ENCODE assay signal across 9 mouse cellular contexts in the genomic region with DNA sequence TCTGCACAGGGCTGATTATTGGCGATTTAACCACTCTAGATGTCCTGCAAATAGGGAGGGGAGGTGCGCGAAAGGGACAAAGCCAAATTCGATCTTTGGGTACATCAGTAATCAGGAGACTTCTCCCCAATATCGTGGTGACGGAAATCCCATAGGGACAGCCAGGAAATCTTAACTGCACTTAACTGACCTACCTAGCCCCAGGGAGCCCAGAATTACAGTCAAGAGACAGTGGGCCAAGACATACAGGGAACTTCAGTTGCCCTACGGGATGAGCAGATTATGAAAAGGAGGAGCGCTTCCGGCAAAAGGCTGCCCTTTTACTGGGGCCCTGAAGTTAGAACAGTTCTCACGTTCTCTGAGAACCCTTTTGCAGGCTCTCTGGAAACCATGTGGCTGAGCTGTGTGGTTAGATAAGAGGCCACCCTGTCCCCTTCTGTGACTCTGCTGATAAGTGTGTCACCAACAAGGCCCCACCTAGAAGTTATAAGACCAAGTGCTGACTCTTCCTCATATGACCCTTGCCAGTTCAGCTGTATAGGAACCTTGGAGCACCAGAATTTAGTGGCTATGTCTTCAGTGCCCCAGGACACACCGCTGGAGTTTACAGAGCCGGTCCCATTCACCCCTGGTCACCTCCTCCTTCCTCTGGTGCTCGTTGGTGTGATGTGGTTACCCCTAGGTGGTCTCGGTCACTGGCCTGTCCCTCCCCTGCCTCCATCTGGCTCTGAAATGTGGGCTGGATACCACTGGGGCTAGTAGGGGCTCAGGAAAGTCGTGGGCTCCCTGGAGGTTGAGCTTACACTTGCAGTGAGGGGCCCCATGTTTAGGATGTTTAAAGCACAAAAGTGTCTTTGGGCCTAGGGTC. TPM values are rescaled to one million over a fixed set of nuclear protein-coding genes. Genes with fewer than 3 reads are reported as not detected.
DNase-seq lines count a peak whose midpoint lies in the region; ATAC-seq lines count a peak whose summit lies in the region.
"Had no signal": no experiment of that assay in that cellular context is flagged by ENCODE, and none has a peak within 500 bp of the region (broad histone marks: within the 10 kb centered on the region; RNA-seq: fewer than 3 reads in every experiment).

No protein-coding gene starts in this region.

- peak; percentile 24 for ATAC-seq in heart, embryonic 11.5 days (replicated peaks; ENCODE audit: insufficient number of reproducible peaks, low FRiP score, low TSS enrichment)
- no peak for ATAC-seq in hindbrain, embryonic 13.5 days (ENCODE audit: low FRiP score)
- no peak for ATAC-seq in midbrain, embryonic 13.5 days

- H3K27ac ChIP-seq in heart, embryonic 11.5 days (ENCODE audit: low read depth, low read length), result peak overlapping the region; percentile 94
- peak overlapping the region; percentile 31 for H3K27ac ChIP-seq in hindbrain, embryonic 13.5 days
- no peak overlapping the region for H3K27ac ChIP-seq in midbrain, embryonic 13.5 days

- DNase-seq in heart, postnatal 4 days, result no peak
- DNase-seq in MEL-GATA-1-ER (ENCODE audit: extremely low read depth, low read depth), result peak; percentile 100
- DNase-seq in adrenal gland, postnatal 10 days, result no peak
- DNase-seq in urinary bladder, postnatal 4 days (ENCODE audit: low spot score in 2 of 2), result no peak
- no peak for DNase-seq in ovary, postnatal 36 days (ENCODE audit: low spot score)

- no peaks in the 10 kb centered on the region for H3K9me3 ChIP-seq in heart, embryonic 11.5 days (replicated peaks; ENCODE audit: control insufficient read depth, low read length)
- H3K9me3 ChIP-seq in hindbrain, embryonic 13.5 days, result no peaks in the 10 kb centered on the region
- H3K9me3 ChIP-seq in midbrain, embryonic 13.5 days, result no peaks in the 10 kb centered on the region

- H3K9ac ChIP-seq in heart, embryonic 11.5 days (ENCODE audit: low read depth, low read length), result peak overlapping the region; percentile 84
- peak overlapping the region; percentile 66; the same call in 1 of the 2 replicates for H3K9ac ChIP-seq in hindbrain, embryonic 13.5 days
- no peak overlapping the region for H3K9ac ChIP-seq in midbrain, embryonic 13.5 days (replicated peaks)

- peak overlapping the region; percentile 89 for H3K4me2 ChIP-seq in heart, embryonic 11.5 days
- H3K4me2 ChIP-seq in hindbrain, embryonic 13.5 days, result peak overlapping the region; percentile 53; the same call in 1 of the 2 replicates
- H3K4me2 ChIP-seq in midbrain, embryonic 13.5 days (replicated peaks), result 0 out of 2 replicates have a peak overlapping the region, but pooled peaks have one; percentile 53

- peak overlapping the region; percentile 51 for H3K4me3 ChIP-seq in heart, embryonic 11.5 days (ENCODE audit: low read depth, low read length)
- H3K4me3 ChIP-seq in hindbrain, embryonic 13.5 days, result peak overlapping the region; percentile 34; the same call in 1 of the 2 replicates
- H3K4me3 ChIP-seq in midbrain, embryonic 13.5 days (replicated peaks), result no peak overlapping the region
- H3K4me3 ChIP-seq: myocyte had no signal

- H3K4me1 ChIP-seq in heart, embryonic 11.5 days (ENCODE audit: control insufficient read depth, insufficient read depth, low read length), result peaks cover 34% of the 10 kb centered on the region
- peaks cover 26% of the 10 kb centered on the region for H3K4me1 ChIP-seq in hindbrain, embryonic 13.5 days (replicated peaks)
- H3K4me1 ChIP-seq in midbrain, embryonic 13.5 days (replicated peaks), result peaks cover 26% of the 10 kb centered on the region

- H3K27me3 ChIP-seq in heart, embryonic 11.5 days (ENCODE audit: control insufficient read depth, insufficient read depth, low read length), result no peaks in the 10 kb centered on the region
- peaks cover 24% of the 10 kb centered on the region for H3K27me3 ChIP-seq in hindbrain, embryonic 13.5 days
- H3K27me3 ChIP-seq in midbrain, embryonic 13.5 days, result peaks cover 24% of the 10 kb centered on the region

- no peaks in the 10 kb centered on the region for H3K36me3 ChIP-seq in heart, embryonic 11.5 days (ENCODE audit: control insufficient read depth, insufficient read depth, low read length)
- no peaks in the 10 kb centered on the region for H3K36me3 ChIP-seq in hindbrain, embryonic 13.5 days
- no peaks in the 10 kb centered on the region for H3K36me3 ChIP-seq in midbrain, embryonic 13.5 days

- WGBS in heart, embryonic 11.5 days (ENCODE audit: insufficient replicate concordance), result 35% methylated on average over 15 of the region's 15 CpGs
- WGBS in hindbrain, embryonic 13.5 days, result 69% methylated on average over 15 of the region's 15 CpGs
- WGBS in midbrain, embryonic 13.5 days, result 75% methylated on average over 15 of the region's 15 CpGs

RNA-seq across cellular contexts. Expression of a gene that starts 3.1 kb away (rescaled TPM):
- polyA plus RNA-seq in heart, embryonic 11.5 days (2014; fragmentation: Nextera tagmentation; extraction: Ambion mirVana), result 320 and 330 TPM in 2 replicates
- total RNA-seq in heart, postnatal 4 days (2021), result 100 to 1,000 TPM; 176 to 206 TPM
- polyA plus RNA-seq in hindbrain, embryonic 13.5 days (2015; fragmentation: Nextera tagmentation; extraction: Ambion mirVana), result 348 and 365 TPM in 2 replicates
- 303 and 324 TPM in 2 replicates for polyA plus RNA-seq in midbrain, embryonic 13.5 days (2015; fragmentation: Nextera tagmentation; extraction: Ambion mirVana)
- 100 to 1,000 TPM; 159 to 168 TPM for total RNA-seq in adrenal gland, postnatal 10 days (2021)

RNA-seq across cellular contexts. Expression of a gene that starts 3.2 kb away (rescaled TPM):
- polyA plus RNA-seq in heart, embryonic 11.5 days (2014; fragmentation: Nextera tagmentation; extraction: Ambion mirVana), result 10.0 and 11.3 TPM in 2 replicates
- 1 to 10 TPM; 3.7 to 4.8 TPM for total RNA-seq in heart, postnatal 4 days (2021)
- 1.9 and 2.3 TPM in 2 replicates for polyA plus RNA-seq in hindbrain, embryonic 13.5 days (2015; fragmentation: Nextera tagmentation; extraction: Ambion mirVana)
- polyA plus RNA-seq in midbrain, embryonic 13.5 days (2015; fragmentation: Nextera tagmentation; extraction: Ambion mirVana), result 0.99 and 1.5 TPM in 2 replicates
- 1 to 10 TPM; 3.5 to 3.7 TPM for total RNA-seq in adrenal gland, postnatal 10 days (2021)

RNA-seq across cellular contexts. Expression of a gene that starts 3.2 kb away (rescaled TPM):
- polyA plus RNA-seq in heart, embryonic 11.5 days (2014; fragmentation: Nextera tagmentation; extraction: Ambion mirVana), result 33.4 and 38.7 TPM in 2 replicates
- total RNA-seq in heart, postnatal 4 days (2021), result 10 to 100 TPM; 40.0 to 41.1 TPM
- 29.3 and 30.2 TPM in 2 replicates for polyA plus RNA-seq in hindbrain, embryonic 13.5 days (2015; fragmentation: Nextera tagmentation; extraction: Ambion mirVana)
- polyA plus RNA-seq in midbrain, embryonic 13.5 days (2015; fragmentation: Nextera tagmentation; extraction: Ambion mirVana), result 18.1 and 22.7 TPM in 2 replicates
- 10 to 100 TPM; 57.0 to 62.5 TPM for total RNA-seq in adrenal gland, postnatal 10 days (2021)

RNA-seq across cellular contexts. Expression of a gene that starts 12.2 kb away (rescaled TPM):
- 462 and 487 TPM in 2 replicates for polyA plus RNA-seq in heart, embryonic 11.5 days (2014; fragmentation: Nextera tagmentation; extraction: Ambion mirVana)
- 100 to 1,000 TPM; 438 to 494 TPM for total RNA-seq in heart, postnatal 4 days (2021)
- polyA plus RNA-seq in hindbrain, embryonic 13.5 days (2015; fragmentation: Nextera tagmentation; extraction: Ambion mirVana), result 363 and 382 TPM in 2 replicates
- polyA plus RNA-seq in midbrain, embryonic 13.5 days (2015; fragmentation: Nextera tagmentation; extraction: Ambion mirVana), result 350 and 359 TPM in 2 replicates
- 100 to 1,000 TPM; 629 to 669 TPM for total RNA-seq in adrenal gland, postnatal 10 days (2021)

RNA-seq across cellular contexts. Expression of a gene that starts 38.2 kb away (rescaled TPM):
- 4.1 and 4.4 TPM in 2 replicates for polyA plus RNA-seq in heart, embryonic 11.5 days (2014; fragmentation: Nextera tagmentation; extraction: Ambion mirVana)
- 10 to 100 TPM; 15.0 to 17.1 TPM for total RNA-seq in heart, postnatal 4 days (2021)
- polyA plus RNA-seq in hindbrain, embryonic 13.5 days (2015; fragmentation: Nextera tagmentation; extraction: Ambion mirVana), result 2.1 and 2.6 TPM in 2 replicates
- polyA plus RNA-seq in midbrain, embryonic 13.5 days (2015; fragmentation: Nextera tagmentation; extraction: Ambion mirVana), result 1.1 and 1.8 TPM in 2 replicates
- total RNA-seq in adrenal gland, postnatal 10 days (2021), result 10 to 100 TPM; 32.2 to 35.4 TPM
